Mouse (Mus musculus): ENCODE results near the gene Ccdc73. TPM values are rescaled to one million over a fixed set of nuclear protein-coding genes. Genes with fewer than 3 reads are reported as not detected.

Ccdc73 gene
- 3.7 and 7.3 TPM in 2 replicates for polyA plus RNA-seq (2012; rRNA removed)

GRCm38 (mm10) chr2:104867282-104867855 is at the start of gene Ccdc73:
Gene Ccdc73, plus strand, starts transcription at chr2:104867805.

GRCm38 (mm10) chr2:104849276-104849990 is 18.2 kb upstream of the Ccdc73 start, which contains the start of gene Prrg4:
Gene Prrg4, minus strand, starts transcription at chr2:104849876.

GRCm38 (mm10) chr2:105016967-105017287 is 149.3 kb downstream of the Ccdc73 start, which contains the start of gene Eif3m:
Gene Eif3m, minus strand, starts transcription at chr2:105017080.

Other genes starting within 250 kb of the Ccdc73 start
- 27.2 and 30.1 TPM in 2 replicates for gene Tcp11l1, start 155.6 kb upstream of the Ccdc73 start, polyA plus RNA-seq (2012; rRNA removed)
- gene Pin1rt1, start 151.4 kb upstream of the Ccdc73 start, polyA plus RNA-seq (2012; rRNA removed) = not detected in 2 replicates
- gene Depdc7, start 124.9 kb upstream of the Ccdc73 start, polyA plus RNA-seq (2012; rRNA removed) = 1.8 and 2.7 TPM in 2 replicates
- 11.6 and 24.1 TPM in 2 replicates for gene Qser1, start 51.0 kb upstream of the Ccdc73 start, polyA plus RNA-seq (2012; rRNA removed)
- 0.32 and 0.88 TPM in 2 replicates for gene Prrg4, start 17.9 kb upstream of the Ccdc73 start, polyA plus RNA-seq (2012; rRNA removed)
- 186 and 220 TPM in 2 replicates for gene Eif3m, start 149.3 kb downstream of the Ccdc73 start, polyA plus RNA-seq (2012; rRNA removed)
- gene Gm11060, start 224.2 kb downstream of the Ccdc73 start, polyA plus RNA-seq (2012; rRNA removed) = not detected in 2 replicates

All from central nervous system, embryonic 11.5 days (tissue).